Mouse (Mus musculus): ENCODE data around the gene Prok2.

- no peak for TF ChIP-seq CTCF (IDR thresholded peaks at IDR 0.05; ENCODE audit: low read depth)
- TF ChIP-seq EP300 (IDR thresholded peaks at IDR 0.05; ENCODE audit: low read depth) = no peak
Measured at GRCm38 (mm10) chr6:99734666-99735065, 8.5 kb upstream of the Prok2 start.
